Mouse (Mus musculus): ENCODE measurements at regions not wholly inside any gene's neighbourhood (a gene's known extent, or its start where the extent isn't known, plus 50 kb on each side); places are given as distances from the start of the nearest gene placed in this dataset.

DNA sequence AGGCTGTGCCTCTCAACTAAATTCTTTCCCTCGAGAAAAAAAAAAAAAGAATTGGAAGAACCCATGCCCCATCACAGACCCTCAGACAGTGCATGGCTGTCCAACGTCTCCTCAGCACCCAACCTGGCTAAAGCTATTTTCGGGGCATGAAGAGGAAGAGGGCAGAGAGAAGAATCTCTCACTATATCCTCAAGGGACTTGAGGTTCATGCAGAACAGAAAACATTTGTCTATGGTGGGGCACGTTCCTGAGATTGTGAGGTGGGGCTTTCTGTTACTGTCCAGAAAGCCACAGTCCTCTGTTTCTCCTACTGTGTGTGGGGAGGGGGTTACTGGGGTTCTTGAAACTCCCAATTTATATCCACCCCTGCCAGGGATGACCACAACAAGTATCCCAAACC is 120.8 kb upstream of the Klhl29 start:
- TF ChIP-seq CTCF (IDR thresholded peaks at IDR 0.05; ENCODE audit: low read depth): no peak
- no peak for TF ChIP-seq EP300 (optimal IDR thresholded peaks at IDR 0.05)

Data from stomach, postnatal 0 days (tissue).